ENCODE assay signal across 8 mouse cellular contexts in genomic region chr10:110931161-110931912, GRCm38 (mm10). TPM values are rescaled to one million over a fixed set of nuclear protein-coding genes. Genes with fewer than 3 reads are reported as not detected.
DNase-seq lines count a peak whose midpoint lies in the region; ATAC-seq lines count a peak whose summit lies in the region.

No protein-coding gene starts in this region.

- H3K4me1 ChIP-seq in liver, embryonic 11.5 days (replicated peaks; ENCODE audit: control insufficient read depth, insufficient read depth, low read length) = peaks cover 7% of the 10 kb centered on the region
- peaks cover 61% of the 10 kb centered on the region for H3K4me1 ChIP-seq in embryonic facial prominence, embryonic 13.5 days
- H3K4me1 ChIP-seq in limb, embryonic 11.5 days (ENCODE audit: control insufficient read depth, insufficient read depth, low read length) = peaks cover 14% of the 10 kb centered on the region
- H3K4me1 ChIP-seq in neural tube, embryonic 15.5 days = peaks cover 50% of the 10 kb centered on the region

- H3K36me3 ChIP-seq in liver, embryonic 11.5 days (ENCODE audit: control insufficient read depth, insufficient read depth, low read length) = no peaks in the 10 kb centered on the region
- no peaks in the 10 kb centered on the region; the same call in 1 of the 2 replicates for H3K36me3 ChIP-seq in embryonic facial prominence, embryonic 13.5 days
- no peaks in the 10 kb centered on the region for H3K36me3 ChIP-seq in limb, embryonic 11.5 days (ENCODE audit: control insufficient read depth, insufficient read depth, low read length)
- no peaks in the 10 kb centered on the region for H3K36me3 ChIP-seq in neural tube, embryonic 15.5 days

- no peak for ATAC-seq in liver, embryonic 11.5 days (replicated peaks; ENCODE audit: low FRiP score)
- 0 out of 2 replicates have a peak, but pooled peaks have one; percentile 26 for ATAC-seq in embryonic facial prominence, embryonic 13.5 days (ENCODE audit: insufficient number of reproducible peaks, insufficient read depth, low FRiP score, low TSS enrichment, low read depth)
- ATAC-seq in limb, embryonic 11.5 days (ENCODE audit: insufficient number of reproducible peaks, low FRiP score, low TSS enrichment, low read depth) = no peak
- peak; percentile 61 for ATAC-seq in neural tube, embryonic 15.5 days (ENCODE audit: low FRiP score)

- peak overlapping the region; percentile 47 for H3K4me2 ChIP-seq in liver, embryonic 11.5 days
- H3K4me2 ChIP-seq in embryonic facial prominence, embryonic 13.5 days = peak overlapping the region; percentile 50
- no peak overlapping the region for H3K4me2 ChIP-seq in limb, embryonic 11.5 days (ENCODE audit: low read depth, severe bottlenecking)
- H3K4me2 ChIP-seq in neural tube, embryonic 15.5 days = peak overlapping the region; percentile 52

- no peaks in the 10 kb centered on the region for H3K27me3 ChIP-seq in liver, embryonic 11.5 days (replicated peaks; ENCODE audit: control insufficient read depth, insufficient read depth, low read length)
- no peaks in the 10 kb centered on the region for H3K27me3 ChIP-seq in embryonic facial prominence, embryonic 13.5 days
- no peaks in the 10 kb centered on the region for H3K27me3 ChIP-seq in limb, embryonic 11.5 days (ENCODE audit: control insufficient read depth, insufficient read depth, low read length)
- no peaks in the 10 kb centered on the region for H3K27me3 ChIP-seq in neural tube, embryonic 15.5 days (replicated peaks)

- no peaks in the 10 kb centered on the region for H3K9me3 ChIP-seq in liver, embryonic 11.5 days (ENCODE audit: control insufficient read depth, low read length)
- H3K9me3 ChIP-seq in embryonic facial prominence, embryonic 13.5 days = no peaks in the 10 kb centered on the region
- H3K9me3 ChIP-seq in limb, embryonic 11.5 days (ENCODE audit: control insufficient read depth, low read length) = no peaks in the 10 kb centered on the region
- no peaks in the 10 kb centered on the region for H3K9me3 ChIP-seq in neural tube, embryonic 15.5 days (replicated peaks)

- 73% methylated on average over 13 of the region's 13 CpGs for WGBS in liver, embryonic 11.5 days
- WGBS in embryonic facial prominence, embryonic 13.5 days = 31% methylated on average over 13 of the region's 13 CpGs
- WGBS in limb, embryonic 11.5 days = 68% methylated on average over 13 of the region's 13 CpGs
- WGBS in neural tube, embryonic 15.5 days = 16% methylated on average over 13 of the region's 13 CpGs

- H3K4me3 ChIP-seq in liver, embryonic 11.5 days (ENCODE audit: low read depth, low read length) = no peak overlapping the region
- H3K4me3 ChIP-seq in embryonic facial prominence, embryonic 13.5 days = peak overlapping the region; percentile 20; the same call in 1 of the 2 replicates
- H3K4me3 ChIP-seq in limb, embryonic 11.5 days (ENCODE audit: low read depth, low read length) = no peak overlapping the region
- peak overlapping the region; percentile 23 for H3K4me3 ChIP-seq in neural tube, embryonic 15.5 days (replicated peaks)

- DNase-seq in liver, embryonic 11.5 days (ENCODE audit: low spot score) = no peak
- DNase-seq in liver = no peak
- no peak for DNase-seq in limb, embryonic 11.5 days (ENCODE audit: low spot score)
- DNase-seq in frontal cortex, postnatal 10 days (ENCODE audit: low spot score in 2 of 2) = no peak
- DNase-seq in urinary bladder, adult 2 months (ENCODE audit: low spot score) = no peak
- DNase-seq in cerebellum, adult 9-11 months = no peak

- H3K27ac ChIP-seq in liver, embryonic 11.5 days (ENCODE audit: low read depth, low read length) = no peak overlapping the region
- peak overlapping the region; percentile 84 for H3K27ac ChIP-seq in embryonic facial prominence, embryonic 13.5 days
- peak overlapping the region; percentile 55; the same call in 1 of the 2 replicates for H3K27ac ChIP-seq in limb, embryonic 11.5 days (replicated peaks; ENCODE audit: low read depth, low read length)
- H3K27ac ChIP-seq in neural tube, embryonic 15.5 days (replicated peaks) = peak overlapping the region; percentile 81

- H3K9ac ChIP-seq in liver, embryonic 11.5 days (ENCODE audit: low read depth, low read length) = no peak overlapping the region
- H3K9ac ChIP-seq in embryonic facial prominence, embryonic 13.5 days = peak overlapping the region; percentile 11; the same call in 1 of the 2 replicates
- H3K9ac ChIP-seq in limb, embryonic 11.5 days (ENCODE audit: low read length) = no peak overlapping the region
- H3K9ac ChIP-seq in neural tube, embryonic 15.5 days (replicated peaks) = peak overlapping the region; percentile 14; the same call in 1 of the 2 replicates

RNA-seq across cellular contexts. Expression of gene Csrp2, which starts 11.7 kb away (rescaled TPM):
- polyA plus RNA-seq in liver, embryonic 11.5 days (2014; fragmentation: Nextera tagmentation; extraction: Ambion mirVana) = 64.4 and 72.4 TPM in 2 replicates
- 149 and 155 TPM in 2 replicates for polyA plus RNA-seq in embryonic facial prominence, embryonic 13.5 days (2015; fragmentation: Nextera tagmentation; extraction: Ambion mirVana)
- polyA plus RNA-seq in limb, embryonic 11.5 days (2014; fragmentation: Nextera tagmentation; extraction: Ambion mirVana) = 169 and 172 TPM in 2 replicates
- 146 and 165 TPM in 2 replicates for polyA plus RNA-seq in neural tube, embryonic 15.5 days (2015; fragmentation: Nextera tagmentation; extraction: Ambion mirVana)
- polyA plus RNA-seq in urinary bladder, adult 2 months (2012; rRNA removed) = 370 and 450 TPM in 2 replicates

Comparison
In these comparisons a context has a peak if more than half of its experiments do, and no peak if none do; other contexts are left out.
1. ATAC-seq: peak in embryonic facial prominence, embryonic 13.5 days (single experiment) and neural tube, embryonic 15.5 days (single experiment); none in liver, embryonic 11.5 days (single experiment) and limb, embryonic 11.5 days (single experiment).
2. H3K4me3 ChIP-seq: peak in embryonic facial prominence, embryonic 13.5 days (single experiment) and neural tube, embryonic 15.5 days (single experiment); none in liver, embryonic 11.5 days (single experiment) and limb, embryonic 11.5 days (single experiment).
3. H3K9ac ChIP-seq: peak in embryonic facial prominence, embryonic 13.5 days (single experiment) and neural tube, embryonic 15.5 days (single experiment); none in liver, embryonic 11.5 days (single experiment) and limb, embryonic 11.5 days (single experiment).